Mouse (Mus musculus) cerebellum, adult 2 months (tissue): ENCODE measurements around the gene Usp6nl.

ENCODE experiments used
- CTCF ChIP-seq: fragments of 200-500 bp; IDR thresholded peaks from 2 replicates; pipeline ENCODE4 v1.5.1; 2011; ENCODE audit warnings: low read depth, mild to moderate bottlenecking, control low read depth, low read length, moderate library complexity, borderline replicate concordance; ENCODE audit not compliant: insufficient read depth
- POLR2A ChIP-seq: fragments of 200-500 bp; IDR thresholded peaks from 2 replicates; pipeline ENCODE4 v1.6.1; 2011; ENCODE audit warnings: low read length, control low read depth, borderline replicate concordance; ENCODE audit not compliant: insufficient read depth

DNA sequence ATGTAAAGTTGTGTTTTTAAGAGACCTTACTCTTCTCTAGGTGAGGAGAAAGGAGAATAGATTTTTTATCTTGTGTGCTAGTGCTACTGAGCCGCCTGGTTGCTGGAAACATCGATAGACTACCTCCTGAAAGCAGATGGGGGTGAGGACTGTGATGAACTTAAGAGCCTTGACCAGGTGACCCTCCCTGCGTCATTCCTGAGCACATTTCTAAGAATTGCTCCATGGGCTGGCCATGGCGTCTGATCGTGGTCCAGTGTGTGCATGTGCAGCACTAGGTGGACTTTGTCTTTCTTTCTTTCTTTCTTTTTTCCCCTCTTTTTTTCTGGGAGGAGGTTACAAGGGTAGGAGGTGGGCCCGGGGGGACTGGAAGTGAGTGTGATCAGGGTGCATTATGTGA, 11.5 kb downstream of the Usp6nl start:
- TF ChIP-seq CTCF (no peak), POLR2A (no peak)
